Comparison of ENCODE assay signal across 10 mouse cellular contexts in the genomic region with DNA sequence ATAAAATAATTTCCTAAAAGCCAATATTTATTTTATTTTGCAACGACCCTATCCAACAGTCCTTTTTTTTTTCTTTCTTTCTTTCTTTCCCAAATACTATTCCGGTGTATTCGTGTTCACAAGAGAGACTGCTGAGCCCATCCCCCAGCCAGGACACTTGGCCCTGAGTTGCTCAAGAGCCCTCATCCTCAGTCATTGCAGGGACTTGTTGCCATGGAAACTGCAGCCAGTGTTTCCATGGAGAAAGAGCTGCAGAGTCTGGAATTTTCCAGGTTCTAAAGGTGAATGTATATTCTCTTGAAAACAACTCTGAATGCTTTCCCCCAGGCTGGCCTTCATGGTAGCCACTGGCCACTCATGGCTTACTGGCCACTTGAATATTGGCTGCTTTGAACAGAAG.
DNase-seq lines count a peak whose midpoint lies in the region; ATAC-seq lines count a peak whose summit lies in the region.
"Had no signal": no experiment of that assay in that cellular context is flagged by ENCODE, and none has a peak within 500 bp of the region (broad histone marks: within the 10 kb centered on the region; RNA-seq: fewer than 3 reads in every experiment).

No protein-coding gene starts in this region.

- no peak overlapping the region for H3K4me3 ChIP-seq in forebrain, embryonic 10.5 days
- H3K4me3 ChIP-seq in midbrain, embryonic 13.5 days (replicated peaks): no peak overlapping the region
- H3K4me3 ChIP-seq: limb, embryonic 12.5 days had no signal

- peak; percentile 93 for ATAC-seq in midbrain, embryonic 13.5 days
- ATAC-seq in CD4-positive, CD25-positive, alpha-beta regulatory T cell, adult 4 months: no peak
- ATAC-seq in megakaryocyte progenitor cell, adult 5-6 weeks (replicated peaks; ENCODE audit: poor library complexity): no peak

- no peak overlapping the region for H3K9ac ChIP-seq in midbrain, embryonic 13.5 days (replicated peaks)
- H3K9ac ChIP-seq: limb, embryonic 12.5 days had no signal

- no peaks in the 10 kb centered on the region for H3K9me3 ChIP-seq in forebrain, embryonic 10.5 days
- H3K9me3 ChIP-seq in midbrain, embryonic 13.5 days: no peaks in the 10 kb centered on the region
- H3K9me3 ChIP-seq: limb, embryonic 12.5 days had no signal

- H3K4me2 ChIP-seq in midbrain, embryonic 13.5 days (replicated peaks): no peak overlapping the region
- H3K4me2 ChIP-seq: limb, embryonic 12.5 days had no signal

- 33% methylated on average over 3 of the region's 3 CpGs for WGBS in forebrain, embryonic 10.5 days
- WGBS in midbrain, embryonic 13.5 days: 9% methylated on average over 3 of the region's 3 CpGs

- H3K36me3 ChIP-seq in forebrain, embryonic 10.5 days (replicated peaks): no peaks in the 10 kb centered on the region
- no peaks in the 10 kb centered on the region for H3K36me3 ChIP-seq in midbrain, embryonic 13.5 days
- H3K36me3 ChIP-seq: limb, embryonic 12.5 days had no signal

- peak overlapping the region; percentile 72; the same call in 1 of the 2 replicates for H3K27ac ChIP-seq in forebrain, embryonic 10.5 days
- peak overlapping the region; percentile 76 for H3K27ac ChIP-seq in midbrain, embryonic 13.5 days
- H3K27ac ChIP-seq: limb, embryonic 12.5 days had no signal

- intact Hi-C loops in heart, postnatal 36 days (cut with DNase I): no loop called here

- H3K4me1 ChIP-seq in forebrain, embryonic 10.5 days: peaks cover 60% of the 10 kb centered on the region
- peaks cover 34% of the 10 kb centered on the region for H3K4me1 ChIP-seq in midbrain, embryonic 13.5 days (replicated peaks)

- DNase-seq in ES-CJ7 (ENCODE audit: low read depth, low spot score): peak; percentile 14
- peak; percentile 77 for DNase-seq in forebrain, embryonic 10.5 days (ENCODE audit: extremely low spot score, low spot score)
- peak; percentile 50 to 71 for DNase-seq in layer of hippocampus, adult 18-20 months (ENCODE audit: low spot score in 2 of 2)
- no peak for DNase-seq in heart, postnatal 36 days
- DNase-seq in natural killer cell, adult 2 months (ENCODE audit: low spot score in 2 of 2): no peak
- DNase-seq: cerebellum, adult 11 months had no signal

- H3K27me3 ChIP-seq in forebrain, embryonic 10.5 days (ENCODE audit: poor library complexity, severe bottlenecking): peaks cover 8% of the 10 kb centered on the region
- no peaks in the 10 kb centered on the region for H3K27me3 ChIP-seq in midbrain, embryonic 13.5 days
- H3K27me3 ChIP-seq: limb, embryonic 12.5 days had no signal

Comparison
In these comparisons a context has a peak if more than half of its experiments do, and no peak if none do; other contexts are left out.
1. DNase-seq: peak in ES-CJ7 (single experiment), forebrain, embryonic 10.5 days (single experiment) and layer of hippocampus, adult 18-20 months (2 of 2); none in heart, postnatal 36 days (0 of 2) and natural killer cell, adult 2 months (0 of 2).